Mouse (Mus musculus) frontal cortex, postnatal 36 days (tissue): Measurements from ENCODE around the gene Ctcfl.

Source experiments
- DNase-seq, 2 experiments: peaks; one replicate each; pipeline ENCODE4 v3.0.0; 2022; ENCODE audit warnings: low spot score in 2 of 2

Ctcfl gene

DNA sequence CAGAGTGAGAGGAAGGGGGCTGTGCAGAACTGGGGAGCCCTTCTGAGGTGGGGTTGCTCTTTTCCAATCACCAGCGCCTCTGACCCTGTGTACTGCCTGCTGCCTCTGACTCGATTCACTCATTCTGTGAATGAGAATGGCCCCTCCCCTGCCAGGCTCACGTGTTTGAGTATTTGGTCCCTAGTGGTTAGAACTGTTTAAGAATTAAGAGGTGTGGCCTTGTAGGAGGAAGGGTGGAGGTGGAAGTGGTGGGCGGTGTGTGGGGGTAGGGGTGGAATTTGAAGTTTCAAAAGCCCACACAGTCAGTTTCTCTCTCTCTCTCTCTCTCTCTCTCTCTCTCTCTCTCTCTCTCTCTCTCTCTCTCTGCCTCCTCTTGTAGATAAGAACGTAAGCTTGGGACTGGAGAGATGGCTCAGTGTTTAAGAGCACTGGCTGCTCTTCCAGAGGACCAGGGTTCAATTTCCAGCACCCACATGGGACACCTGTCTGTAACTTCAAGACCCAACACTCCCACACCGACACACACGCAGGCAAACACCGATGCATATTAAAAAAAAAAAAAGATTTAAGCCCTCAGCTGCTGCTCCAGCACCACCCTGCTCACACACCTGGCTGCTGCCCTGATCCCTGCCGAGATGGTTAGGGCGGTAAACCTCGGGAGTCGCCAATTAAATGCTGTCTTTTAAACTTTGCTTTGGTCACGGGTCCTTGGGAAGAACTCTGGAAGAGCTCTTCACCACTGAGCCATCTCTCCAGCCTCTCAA, 35.4 kb downstream of the Ctcfl start:
- no peak for DNase-seq

DNA sequence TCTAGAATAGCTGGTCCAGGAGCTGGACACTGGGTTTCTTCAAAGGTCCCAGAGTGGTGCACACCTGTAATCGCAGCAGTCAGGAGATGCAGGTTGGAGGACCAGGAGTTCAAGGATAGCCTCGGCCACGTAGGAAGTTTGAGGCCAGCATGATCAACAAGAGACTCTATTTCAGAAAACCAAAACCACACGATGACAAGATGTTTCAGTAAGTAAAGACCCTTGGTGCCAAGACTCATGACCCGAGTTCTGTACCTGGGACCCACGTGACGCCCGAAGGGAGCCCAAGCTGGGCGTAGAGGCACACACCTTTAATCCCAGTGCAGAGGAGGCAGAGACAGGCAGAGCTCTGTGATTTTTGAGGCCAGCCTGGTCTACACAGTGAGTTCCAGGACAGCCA, 36.2 kb downstream of the Ctcfl start:
- no peak for DNase-seq

DNA sequence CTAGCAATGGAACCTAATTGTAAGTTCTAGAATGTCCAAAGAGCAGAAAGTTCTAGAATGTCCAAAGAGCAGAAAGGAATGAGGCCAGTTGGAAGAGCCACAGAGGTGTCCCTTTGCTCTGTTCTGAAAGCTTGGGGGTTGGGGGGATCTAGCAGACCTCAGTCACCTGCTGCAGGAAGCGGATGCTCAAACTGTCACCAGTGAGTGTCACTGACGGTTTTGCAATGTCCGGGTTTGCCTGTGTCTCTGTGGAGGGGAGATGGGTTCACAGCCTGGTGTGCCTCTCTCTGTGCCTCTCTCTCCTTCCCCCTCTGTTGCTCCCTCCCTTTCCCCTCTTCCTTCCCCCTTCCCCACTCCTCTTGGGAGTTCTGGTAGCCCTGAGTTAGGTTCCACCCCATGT, 36.6 kb downstream of the Ctcfl start:
- DNase-seq: no peak

DNA sequence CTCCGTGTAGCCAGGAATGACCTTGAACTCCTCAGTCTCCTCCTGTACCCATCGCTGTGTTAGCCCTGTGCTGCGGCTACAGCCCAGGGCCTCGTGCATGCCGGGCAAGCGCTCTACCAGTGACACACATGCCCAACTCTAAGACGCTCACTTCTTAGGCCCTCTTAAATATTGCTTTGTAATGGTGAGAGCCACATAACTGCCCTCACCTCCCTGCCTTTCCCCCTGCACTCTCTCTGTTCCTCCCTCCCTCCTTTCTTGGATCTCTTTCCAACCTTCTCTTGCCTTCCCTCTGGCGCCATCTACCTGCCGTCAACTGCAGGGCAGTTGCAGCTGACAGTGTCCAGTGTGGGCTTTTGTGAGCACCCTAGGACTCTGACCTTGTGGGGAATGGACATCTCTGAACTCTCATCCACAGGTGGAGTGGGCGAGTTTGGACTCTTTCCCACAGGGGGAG, 38.5 kb downstream of the Ctcfl start:
- peak; percentile 64 to 68 for DNase-seq

DNA sequence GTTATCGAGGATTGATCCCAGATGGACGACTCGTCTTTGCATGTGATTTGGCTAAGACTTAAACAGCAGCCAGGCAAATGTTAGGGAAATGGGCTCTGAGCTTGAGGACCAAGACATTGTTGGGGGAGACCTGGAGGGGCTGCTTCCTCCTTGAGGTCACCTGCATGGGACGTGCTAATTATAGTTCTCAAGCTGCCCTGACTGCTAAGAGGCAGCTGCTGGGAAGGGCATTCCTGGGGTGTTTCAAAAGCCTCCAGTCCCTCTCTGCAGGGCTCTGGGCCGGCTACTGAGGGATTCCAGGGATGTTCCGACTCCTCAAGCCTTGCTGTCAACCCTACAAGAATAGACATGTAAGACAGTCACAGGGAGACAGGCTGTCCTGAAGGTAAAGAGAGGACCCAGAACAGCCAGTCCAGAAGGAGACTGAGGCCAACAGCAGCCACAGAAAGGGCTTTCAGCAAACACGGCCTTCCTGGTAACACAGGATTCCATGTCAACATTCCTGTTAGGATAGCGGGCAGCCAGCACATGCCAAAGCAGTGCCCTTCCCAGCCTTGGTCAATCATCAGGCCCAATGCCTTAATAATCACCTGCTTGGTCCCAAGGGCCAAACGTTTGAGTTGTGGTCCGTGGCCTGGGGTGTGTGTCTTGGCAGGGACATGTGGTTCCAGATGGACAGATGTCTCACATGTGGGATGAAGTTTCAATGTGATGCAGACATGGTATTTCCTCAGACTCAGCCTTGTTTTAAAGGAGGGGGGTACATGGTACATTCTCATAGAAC, 39.4 kb downstream of the Ctcfl start:
- no peak for DNase-seq

DNA sequence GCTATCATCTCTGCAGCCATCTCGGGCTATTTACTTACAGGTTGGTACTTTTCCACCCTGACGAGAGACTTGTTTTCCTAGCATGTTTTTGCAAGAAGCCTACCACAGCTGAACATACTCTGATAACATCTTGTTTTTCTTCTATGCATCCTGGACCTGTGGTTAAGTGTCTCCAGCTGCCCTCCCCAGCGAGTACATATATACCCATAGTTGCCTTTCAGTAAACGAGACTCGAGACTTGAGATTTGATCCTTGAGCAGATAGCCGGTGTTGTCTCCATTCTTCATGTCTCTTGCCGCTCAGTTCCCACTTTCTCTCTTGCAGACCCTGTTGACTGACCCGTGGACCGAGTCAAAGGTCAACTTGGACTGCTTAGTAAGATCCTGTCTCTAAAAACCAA, 42.4 kb downstream of the Ctcfl start:
- no peak for DNase-seq

DNA sequence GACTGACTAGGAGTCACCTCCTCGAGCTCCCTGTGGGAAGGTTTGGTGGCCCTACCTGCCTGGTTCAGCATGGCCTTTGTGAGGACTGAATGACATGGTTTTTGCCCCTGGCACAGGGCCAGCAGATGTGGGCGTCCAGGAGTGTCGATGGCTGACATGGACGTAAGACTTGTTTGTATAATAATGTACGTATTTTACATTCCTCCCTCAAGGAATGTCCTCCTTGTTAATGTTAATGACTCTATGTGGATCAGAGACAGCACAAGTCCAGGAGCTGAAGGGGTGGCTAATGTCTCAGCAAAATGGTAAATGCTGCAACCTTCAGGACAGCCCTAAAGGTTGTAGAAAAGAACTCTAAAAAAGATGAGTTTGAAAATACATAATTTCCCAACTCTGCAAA, 45.7 kb downstream of the Ctcfl start:
- no peak for DNase-seq

DNA sequence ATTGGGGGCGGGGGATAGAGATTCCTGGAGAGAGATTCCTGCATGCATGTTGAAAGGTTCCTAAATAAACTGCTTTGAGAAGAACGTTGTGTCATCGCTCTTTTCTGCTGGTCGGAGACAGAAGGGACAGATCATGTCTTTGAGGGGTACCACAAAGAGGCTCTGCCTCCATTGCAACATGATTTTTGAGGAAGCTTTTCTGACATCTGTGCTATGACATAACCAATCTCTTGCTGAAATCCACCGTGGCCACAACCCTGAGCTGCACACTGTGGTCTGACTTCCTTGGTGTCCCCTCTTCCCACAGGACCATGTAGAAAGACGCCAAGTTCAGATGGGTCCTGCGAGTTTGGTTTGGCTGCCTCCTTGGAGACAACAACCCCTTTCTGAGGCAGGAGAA, 46.4 kb downstream of the Ctcfl start:
- no peak for DNase-seq

DNA sequence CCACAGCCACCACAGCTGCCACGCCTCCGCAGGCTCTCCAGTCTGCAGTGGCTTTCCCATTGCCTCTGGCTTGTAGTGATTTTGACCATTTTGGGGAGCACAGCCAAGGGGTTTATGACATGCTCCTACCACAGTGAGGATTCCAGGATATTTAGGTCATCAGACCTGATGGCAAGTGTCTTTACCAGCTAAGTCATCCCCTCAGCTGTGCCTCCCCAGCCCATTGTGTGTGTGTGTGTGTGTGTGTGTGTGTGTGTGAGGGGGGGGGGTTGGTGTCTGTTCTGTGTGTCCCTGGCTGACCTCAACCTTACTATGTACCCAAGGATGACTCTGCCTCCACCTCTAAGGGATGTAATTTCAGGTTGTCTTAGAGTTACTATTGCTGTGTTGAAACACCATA, 54.5 kb downstream of the Ctcfl start:
- no peak for DNase-seq

DNA sequence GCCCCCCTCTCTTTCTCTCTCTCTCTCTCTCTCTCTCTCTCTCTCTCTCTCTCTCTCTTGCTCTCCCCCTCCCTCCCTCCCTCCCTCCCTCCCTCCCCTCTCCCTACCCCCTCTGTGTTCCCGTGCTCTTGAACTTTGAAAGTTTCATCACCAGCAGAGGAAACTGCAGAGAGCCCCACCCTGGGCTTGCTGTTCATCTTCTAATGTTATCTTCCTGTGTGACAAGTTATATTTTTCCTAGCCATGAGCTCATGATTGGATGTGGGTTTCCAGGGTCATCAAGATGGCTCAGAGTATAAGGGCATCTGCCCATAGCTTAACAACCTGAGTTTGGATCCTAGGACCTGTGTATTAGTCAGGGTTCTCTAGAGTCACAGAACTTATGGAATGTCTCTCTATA, 56.1 kb downstream of the Ctcfl start:
- DNase-seq: no peak

DNA sequence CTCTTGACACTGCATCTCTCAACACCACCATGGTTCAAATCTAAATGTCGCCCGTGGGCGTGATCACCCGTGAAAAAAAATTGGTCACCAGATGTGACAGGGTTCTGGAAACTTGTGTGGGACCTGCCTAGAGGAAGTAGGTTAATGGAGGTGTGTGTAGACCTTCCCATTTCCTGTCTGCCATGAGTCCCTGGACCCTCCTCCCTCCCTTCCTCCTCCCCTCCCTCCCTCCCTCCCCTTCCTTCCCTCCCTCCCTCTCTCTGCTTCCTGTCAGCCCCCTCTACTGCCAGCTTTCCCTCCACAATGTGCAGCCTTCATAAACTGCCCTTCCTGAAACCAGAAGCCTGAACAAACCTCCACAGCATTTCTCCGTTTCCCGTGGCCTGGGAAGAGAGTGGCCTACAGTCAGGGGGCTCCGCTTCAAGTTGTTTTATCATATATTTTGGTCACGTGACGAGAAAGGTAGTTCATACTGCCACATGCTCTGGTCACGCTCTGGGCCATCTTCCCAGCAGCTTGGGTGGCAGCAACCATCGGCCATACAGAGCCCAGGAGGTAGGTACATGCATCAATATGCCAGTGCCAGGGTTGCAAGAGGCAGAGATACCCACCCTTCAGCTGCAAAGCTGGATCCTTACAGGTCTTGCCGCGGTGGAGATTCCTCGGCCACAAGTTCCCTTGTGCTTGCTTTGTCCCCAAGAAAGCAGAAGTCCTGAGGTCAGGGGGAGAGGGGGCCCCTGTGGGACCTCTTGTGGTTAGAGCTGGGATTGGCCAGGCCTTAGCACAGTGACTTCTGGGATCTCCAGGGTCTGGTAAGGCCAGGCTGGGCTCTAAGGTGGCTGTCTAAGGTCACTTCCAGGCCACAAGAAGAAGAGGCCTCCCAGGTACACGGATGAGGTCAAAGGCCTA, 57.6 kb downstream of the Ctcfl start:
- no peak for DNase-seq

DNA sequence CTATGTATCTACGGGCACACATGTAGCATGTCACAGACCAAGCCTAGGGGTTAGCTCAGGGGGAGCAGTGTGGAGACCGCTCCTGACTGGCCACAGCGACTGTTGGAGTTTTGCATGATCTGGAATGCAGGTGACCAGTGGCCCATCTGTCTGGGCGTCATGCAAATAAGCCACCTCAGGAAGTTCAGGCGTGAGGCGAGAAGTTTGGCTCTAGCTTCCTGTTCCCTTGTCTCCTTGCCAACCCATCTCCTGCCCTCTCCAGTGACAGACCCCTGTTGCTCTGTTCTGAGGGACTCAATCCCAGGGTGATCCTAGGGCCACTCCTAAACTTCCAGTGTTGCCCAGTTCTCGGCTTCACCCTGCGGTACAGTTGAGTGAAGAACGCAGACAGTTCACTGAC, 58.9 kb downstream of the Ctcfl start:
- no peak for DNase-seq

DNA sequence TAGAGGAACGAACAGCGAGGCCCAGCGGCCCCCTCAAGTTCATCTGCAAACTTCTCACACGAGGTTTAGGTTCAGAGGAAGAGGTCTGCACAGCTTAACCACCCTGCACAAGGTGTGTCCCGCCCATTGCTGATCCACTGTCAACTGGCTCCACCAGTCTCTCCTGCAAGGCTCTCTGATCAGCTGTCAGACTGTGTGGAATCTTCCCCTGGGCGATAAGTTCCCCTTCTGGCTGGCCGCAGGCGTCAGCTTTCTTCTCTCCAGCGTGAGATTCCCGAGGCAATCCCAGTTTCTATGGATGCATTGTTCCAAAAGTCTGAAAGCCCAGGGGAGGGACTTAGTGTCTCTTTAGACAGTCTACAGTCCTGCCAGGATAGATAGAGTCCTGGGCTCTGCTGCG, 61.1 kb downstream of the Ctcfl start:
- DNase-seq: no peak

DNA sequence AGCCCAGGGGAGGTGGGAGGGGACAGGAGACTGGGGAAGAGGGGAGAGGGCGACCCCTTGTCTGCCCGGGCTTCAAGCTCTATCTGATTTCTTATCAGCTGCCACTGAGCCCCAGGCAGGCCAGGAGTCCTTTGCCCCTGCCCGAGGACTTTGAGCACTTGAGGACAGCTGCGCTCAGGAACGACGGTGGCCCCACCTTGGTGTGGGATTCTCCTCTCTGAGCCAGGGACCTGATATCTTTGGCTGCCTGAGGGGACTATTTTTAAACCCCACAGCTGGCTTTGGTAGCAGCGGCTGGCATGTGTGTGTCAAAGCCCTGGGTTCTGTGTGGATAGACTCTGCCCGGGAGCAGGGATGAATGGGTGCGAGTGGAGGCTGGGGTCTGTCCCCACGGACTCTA, 61.7 kb downstream of the Ctcfl start:
- no peak for DNase-seq

DNA sequence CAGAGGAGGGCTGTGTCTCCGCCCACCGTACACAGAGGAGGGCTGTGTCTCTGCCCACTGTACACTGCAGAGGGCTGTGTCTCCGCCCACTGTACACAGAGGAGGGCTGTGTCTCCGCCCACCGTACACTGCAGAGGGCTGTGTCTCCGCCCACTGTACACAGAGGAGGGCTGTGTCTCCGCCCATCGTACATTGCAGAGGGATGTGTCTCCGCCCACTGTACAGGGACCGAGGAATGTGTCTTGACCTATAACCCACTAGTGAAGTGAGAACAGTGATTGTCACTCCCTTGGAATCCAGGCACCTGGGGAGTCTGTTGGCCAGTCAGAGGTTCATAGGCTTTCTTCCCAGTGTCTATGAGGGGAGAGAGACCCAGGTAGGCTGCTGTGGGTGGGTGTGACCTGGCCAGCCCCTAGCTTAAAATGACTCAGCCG, 62.4 kb downstream of the Ctcfl start:
- DNase-seq: no peak

DNA sequence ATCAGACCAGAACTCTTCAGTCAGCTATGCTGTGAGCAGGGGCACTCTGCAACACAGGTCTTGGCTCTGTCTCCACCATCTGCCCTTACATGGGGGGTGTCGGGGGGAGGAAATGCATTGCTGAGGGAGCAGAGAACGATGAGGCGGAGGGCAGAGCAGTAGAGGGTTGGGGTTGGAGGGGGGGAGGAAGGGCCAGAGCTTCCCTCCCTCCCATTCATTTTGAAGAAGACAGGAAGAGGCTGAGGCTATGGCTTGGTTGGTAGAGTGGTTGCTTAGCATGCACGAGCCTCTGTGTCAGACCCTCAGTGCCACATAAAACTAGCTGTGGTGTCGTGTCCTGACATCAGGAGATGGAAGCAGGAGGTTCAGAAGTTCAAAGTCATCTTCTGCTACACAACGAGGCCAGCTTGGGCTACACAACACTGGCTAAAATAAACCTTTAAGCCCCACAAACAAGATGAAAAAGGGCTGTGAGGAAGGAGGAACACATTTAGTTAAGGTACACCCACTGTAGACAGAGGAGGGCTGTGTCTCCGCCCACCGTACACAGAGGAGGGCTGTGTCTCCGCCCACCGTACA, 62.9 kb downstream of the Ctcfl start:
- no peak for DNase-seq

DNA sequence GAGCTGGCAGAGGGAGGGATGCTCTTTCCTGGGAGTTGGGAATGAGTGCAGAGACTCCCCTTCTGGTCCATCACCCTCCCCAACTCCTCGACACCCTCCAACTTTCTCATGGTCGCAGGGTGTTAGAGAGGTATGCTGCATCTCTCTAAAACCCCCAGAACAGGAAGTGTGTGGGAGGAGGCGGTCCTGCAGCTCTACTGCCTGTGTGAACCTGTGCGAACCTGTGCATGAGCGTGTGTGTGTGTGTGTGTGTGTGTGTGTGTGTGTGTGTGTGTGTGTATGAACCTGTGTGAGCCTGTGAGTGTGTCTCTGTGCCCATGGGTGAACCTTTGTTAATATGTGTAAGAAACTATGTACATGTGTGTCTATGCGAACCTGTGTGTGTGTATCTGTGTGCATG, 65.5 kb downstream of the Ctcfl start:
- DNase-seq: no peak

DNA sequence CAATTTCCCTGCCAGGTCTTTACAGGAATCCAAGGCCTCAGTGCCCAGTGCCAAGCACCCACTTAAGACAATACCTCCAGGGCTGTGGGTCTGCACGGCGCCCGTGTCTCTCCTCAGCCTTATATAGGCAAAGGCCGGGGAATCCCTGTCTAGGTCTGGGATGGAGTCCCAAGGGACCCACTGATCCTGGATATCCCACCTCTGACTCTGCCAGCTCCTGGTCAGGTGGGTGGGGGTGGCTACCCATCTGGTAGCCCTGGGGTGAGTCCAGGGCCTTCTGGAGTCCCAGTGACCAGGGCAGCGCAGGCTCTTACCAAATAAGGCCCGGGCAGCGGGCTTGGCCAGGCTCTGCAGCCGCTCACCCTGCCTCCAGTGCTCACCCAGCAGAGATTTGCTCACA, 66.4 kb downstream of the Ctcfl start:
- DNase-seq: no peak

DNA sequence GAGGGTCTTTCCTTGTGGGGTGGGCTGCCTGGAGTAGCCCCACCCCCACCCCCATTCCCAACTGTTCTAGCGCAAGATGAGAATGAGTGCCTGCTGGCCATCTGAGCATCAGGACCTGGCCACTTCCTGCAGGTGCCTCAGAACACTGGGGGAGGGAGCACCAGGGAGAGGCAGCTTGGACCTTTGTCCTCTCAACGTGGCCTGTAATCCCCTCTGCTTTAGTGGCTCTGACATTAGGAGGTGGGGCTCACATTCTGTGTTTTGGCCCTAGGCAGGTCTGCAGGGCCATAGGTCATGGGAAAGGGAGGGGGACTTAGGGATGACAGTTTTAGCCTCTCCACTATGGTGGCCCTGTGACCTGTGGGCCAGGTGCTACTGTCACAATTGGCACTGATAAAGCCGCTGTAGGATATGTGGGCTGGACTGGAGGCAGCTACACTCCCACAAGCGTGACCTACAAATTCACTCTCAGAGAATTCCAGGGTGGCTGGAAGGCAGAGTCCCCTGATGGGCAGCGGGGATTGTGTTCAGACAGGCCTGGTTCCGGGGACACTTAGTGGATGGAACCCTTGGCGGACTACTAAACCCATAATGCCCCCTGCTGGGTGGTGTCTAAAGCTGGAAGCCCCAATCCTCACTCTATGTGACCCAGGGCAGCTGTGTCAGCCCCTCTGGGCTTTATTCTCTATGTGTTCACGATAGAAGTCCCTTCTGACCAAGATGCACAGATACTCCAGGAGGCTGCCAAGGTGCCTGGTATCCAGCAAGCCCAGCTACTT, 68.5 kb downstream of the Ctcfl start:
- no peak for DNase-seq

DNA sequence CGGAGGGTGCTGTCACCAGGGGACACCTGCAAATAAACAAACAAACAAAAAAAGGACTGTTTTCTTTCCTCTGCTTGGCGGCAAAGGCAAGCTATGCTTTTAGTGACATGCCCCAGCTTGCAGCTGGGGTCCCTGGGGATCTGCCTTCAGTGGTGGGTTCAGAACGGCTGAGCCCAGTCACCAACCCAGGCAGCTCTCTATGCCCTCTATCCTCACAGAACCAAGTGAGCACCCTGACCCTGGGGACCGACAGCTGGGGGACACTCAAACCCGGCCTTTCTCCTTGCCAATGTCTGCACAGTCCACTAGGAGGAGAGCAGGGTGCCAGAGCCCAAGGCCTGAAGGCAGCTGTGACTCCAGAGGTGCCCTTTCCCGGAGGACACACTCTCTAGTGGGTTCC, 69.5 kb downstream of the Ctcfl start:
- DNase-seq: no peak

DNA sequence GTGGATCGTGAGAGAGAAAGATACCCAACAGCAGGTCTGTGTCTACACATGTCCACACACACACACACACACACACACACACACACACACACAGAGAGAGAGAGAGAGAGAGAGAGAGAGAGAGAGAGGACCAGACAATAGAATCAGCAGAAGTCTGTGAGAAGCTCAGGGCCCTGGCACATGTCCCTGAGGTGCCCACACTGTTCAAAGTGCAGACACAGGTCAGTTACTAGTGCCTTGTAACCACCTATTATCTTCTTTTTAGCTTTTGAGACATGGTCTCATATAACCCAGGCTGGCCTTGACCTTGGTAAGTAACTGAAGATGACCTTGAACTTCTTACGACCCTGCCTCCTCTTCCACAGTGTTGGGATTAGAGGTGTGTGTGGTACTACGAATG, 70.1 kb downstream of the Ctcfl start:
- no peak for DNase-seq
